Mouse (Mus musculus) heart, embryonic 15.5 days (tissue): ENCODE data around the gene 1600002K03Rik. TPM values are rescaled to one million over a fixed set of nuclear protein-coding genes. Genes with fewer than 3 reads are reported as not detected.
"Not testable (repeated sequence)": the region's sequence is repeated elsewhere in the genome, so short reads cannot be mapped to it uniquely, and the experiment has no call there.

Experiments
- ATAC-seq: fragments of 200-750 bp; cut with Nextera tagmentation; replicated peaks from 2 replicates; pipeline ENCODE4 v1.8.0; 2017; ENCODE audit warnings: low read depth, moderate TSS enrichment; ENCODE audit not compliant: insufficient number of reproducible peaks, insufficient read depth, low FRiP score
- H3K27ac ChIP-seq: fragments of 300-500 bp; sonication (generic); 2 replicates; pipeline ENCODE4 v1.5.1; 2015; ENCODE audit warnings: mild to moderate bottlenecking, inconsistent platforms
- H3K27me3 ChIP-seq: fragments of 300-500 bp; sonication (generic); 2 replicates; pipeline ENCODE4 v1.6.1; 2015; ENCODE audit warnings: inconsistent platforms
- H3K36me3 ChIP-seq: fragments of 300-500 bp; sonication (generic); 2 replicates; pipeline ENCODE4 v1.6.1; 2015; ENCODE audit warnings: mild to moderate bottlenecking, inconsistent platforms
- H3K4me1 ChIP-seq: fragments of 300-500 bp; sonication (generic); replicated peaks from 2 replicates; pipeline ENCODE4 v1.6.1; 2015; ENCODE audit warnings: inconsistent platforms
- H3K4me2 ChIP-seq: fragments of 300-500 bp; sonication (generic); 2 replicates; pipeline ENCODE4 v1.6.1; 2015; ENCODE audit warnings: inconsistent platforms, mild to moderate bottlenecking, moderate library complexity
- H3K4me3 ChIP-seq: fragments of 300-500 bp; sonication (generic); 2 replicates; pipeline ENCODE4 v1.5.1; 2015; ENCODE audit warnings: mild to moderate bottlenecking, inconsistent platforms
- H3K9ac ChIP-seq: fragments of 300-500 bp; sonication (generic); 2 replicates; pipeline ENCODE4 v1.6.1; 2015; ENCODE audit warnings: mild to moderate bottlenecking, inconsistent platforms
- H3K9me3 ChIP-seq: fragments of 300-500 bp; sonication (generic); replicated peaks from 2 replicates; pipeline ENCODE4 v1.6.1; 2016; ENCODE audit warnings: inconsistent platforms
- WGBS: fragments of 180-500 bp; shearing (Covaris S2); methylation state at CpG from one replicate; pipeline ENCODE4 v1.1.7; 2015; ENCODE audit warnings: mixed read lengths; 5-methylcytosine and 5-hydroxymethylcytosine counted together
- polyA plus RNA-seq: library from polyadenylated mRNA; unstranded; fragments of >200 nt; fragmentation: Nextera tagmentation; extraction: Ambion mirVana; gene quantifications from 2 replicates; pipeline ENCODE4 v1.2.1, GENCODE M21; 2015

The 1600002K03Rik gene
- polyA plus RNA-seq, 1 experiment from 2014 or later: 7.7 TPM

DNA sequence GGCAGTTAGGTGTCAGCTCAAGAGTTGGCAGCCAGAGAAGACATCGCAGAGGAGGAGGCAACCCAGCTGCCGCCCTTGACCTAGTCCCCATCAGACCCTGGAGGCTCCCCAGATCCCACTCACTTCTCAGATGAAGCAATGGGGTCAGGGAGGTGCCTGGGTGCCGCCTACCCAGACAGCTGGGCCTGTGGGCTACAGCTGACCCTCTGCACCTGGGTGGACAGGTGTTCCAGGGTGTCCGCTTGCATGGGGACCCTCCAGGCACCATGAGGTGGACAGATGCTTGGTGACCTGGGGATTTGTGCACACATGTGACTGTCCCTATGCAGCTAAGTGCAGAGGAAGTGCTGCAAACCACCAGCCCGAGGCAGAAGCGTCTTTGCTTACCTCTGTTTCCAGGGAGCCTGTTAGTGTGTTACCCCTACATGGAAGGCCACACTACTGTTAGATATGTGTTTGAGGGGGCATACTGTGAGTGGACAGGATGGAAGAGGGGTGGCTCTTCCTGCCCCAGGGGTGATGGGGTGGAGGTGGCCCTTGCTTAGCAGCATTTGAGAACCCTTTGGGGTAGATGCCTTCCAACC lies 9.9 kb upstream of the 1600002K03Rik start:
- Histone ChIP-seq H3K36me3 (no peaks in the 10 kb centered on the region), H3K4me1 (peaks cover 87% of the 10 kb centered on the region), H3K9me3 (no peaks in the 10 kb centered on the region), H3K4me3 (no peak overlapping the region), H3K9ac (no peak overlapping the region), H3K27ac (peak overlapping the region; percentile 98; the same call in 1 of the 2 replicates), H3K27me3 (no peaks in the 10 kb centered on the region), H3K4me2 (no peak overlapping the region)
- no peak for ATAC-seq
- 73% methylated on average over 6 of the region's 6 CpGs for WGBS

DNA sequence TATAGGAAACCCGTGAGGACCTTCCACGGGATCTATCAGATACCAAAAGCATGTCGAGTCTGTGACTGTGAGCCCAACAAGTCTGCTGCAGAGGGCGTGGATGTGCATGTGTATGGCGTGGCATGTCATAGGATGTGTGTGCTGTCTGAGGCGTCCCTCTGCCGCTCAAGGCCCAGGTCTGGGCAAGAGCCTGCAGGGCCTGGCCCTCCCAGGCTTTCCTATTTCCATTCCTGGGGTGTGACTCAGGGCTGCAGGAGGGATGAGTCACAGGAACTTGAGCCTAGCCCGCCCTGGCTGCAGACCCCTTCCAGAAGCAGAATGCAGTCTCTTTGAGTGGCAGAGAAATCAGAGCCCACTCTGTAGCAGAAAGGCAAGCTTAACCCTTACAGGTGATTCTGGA lies 9.0 kb upstream of the 1600002K03Rik start:
- Histone ChIP-seq H3K4me2 (peak overlapping the region; percentile 91), H3K36me3 (no peaks in the 10 kb centered on the region), H3K4me1 (peaks cover 81% of the 10 kb centered on the region), H3K27ac (peak overlapping the region; percentile 32; the same call in 1 of the 2 replicates), H3K9ac (no peak overlapping the region; the same call in 1 of the 2 replicates), H3K27me3 (no peaks in the 10 kb centered on the region), H3K9me3 (no peaks in the 10 kb centered on the region), H3K4me3 (no peak overlapping the region)
- ATAC-seq: no peak
- 40% methylated on average over 8 of the region's 8 CpGs for WGBS

DNA sequence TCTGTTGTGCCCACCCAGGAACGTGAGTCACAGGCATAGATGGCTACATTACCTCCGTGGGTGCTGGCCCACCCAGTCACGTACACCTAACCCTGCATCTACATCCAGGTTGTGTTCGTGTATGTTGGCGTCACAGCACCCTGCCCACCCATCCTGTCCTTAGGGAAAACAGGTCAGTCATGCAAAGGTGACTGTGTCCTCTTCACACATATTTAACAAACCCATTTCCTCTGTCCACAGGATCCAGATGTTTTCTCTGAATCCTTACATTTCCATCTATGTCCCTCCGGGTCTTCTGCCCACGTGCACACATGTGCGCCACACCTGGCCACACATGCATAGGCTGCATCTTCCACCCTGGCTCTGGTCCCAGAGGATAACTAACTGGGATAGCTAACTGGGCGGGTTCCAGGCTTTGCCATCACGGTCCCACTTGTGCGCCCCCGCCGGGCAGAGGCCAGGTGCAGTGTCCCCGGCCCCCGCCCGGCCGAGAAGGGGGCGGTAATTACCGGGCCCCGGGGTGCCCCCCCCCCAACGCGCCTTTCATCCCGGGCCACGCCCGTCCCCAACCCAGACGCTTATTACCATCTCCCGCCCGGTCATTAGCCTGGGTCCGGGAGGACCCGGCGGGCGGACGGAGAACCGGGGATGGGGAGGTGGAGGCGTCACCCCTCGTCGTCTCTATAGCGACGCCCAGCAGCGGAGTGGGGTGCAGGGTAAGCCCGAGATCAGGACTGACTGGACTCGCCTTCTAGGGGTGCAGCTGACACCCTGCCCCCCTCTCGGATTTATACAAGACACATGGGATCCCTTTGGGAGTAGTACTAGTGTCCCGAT lies 8.4 kb upstream of the 1600002K03Rik start:
- Histone ChIP-seq H3K27me3 (no peaks in the 10 kb centered on the region), H3K9ac (peak overlapping the region; percentile 57), H3K36me3 (no peaks in the 10 kb centered on the region), H3K4me1 (peaks cover 81% of the 10 kb centered on the region), H3K4me3 (peak overlapping the region; percentile 50), H3K9me3 (no peaks in the 10 kb centered on the region), H3K27ac (peak overlapping the region; percentile 73), H3K4me2 (peak overlapping the region; percentile 91)
- ATAC-seq: no peak
- 8% methylated on average over 44 of the region's 44 CpGs for WGBS

DNA sequence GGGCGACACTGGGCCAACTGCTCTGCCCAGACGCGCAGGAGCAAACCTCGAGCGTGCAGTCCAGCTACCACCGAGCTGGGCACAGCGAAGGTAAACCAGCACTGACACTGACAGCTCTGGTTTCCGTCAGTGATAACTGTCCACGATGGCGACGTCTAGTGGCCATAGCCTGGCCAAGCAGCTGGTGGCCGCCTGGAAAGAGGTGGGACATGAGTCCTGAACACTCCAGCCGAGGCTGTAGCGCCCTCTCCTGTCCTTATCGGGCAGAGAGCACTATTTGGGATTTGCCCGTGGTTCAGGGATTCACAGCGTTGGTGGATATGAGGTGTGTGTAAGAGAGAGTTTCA lies 7.8 kb upstream of the 1600002K03Rik start:
- Histone ChIP-seq H3K4me1 (peaks cover 83% of the 10 kb centered on the region), H3K4me2 (peak overlapping the region; percentile 91), H3K27ac (peak overlapping the region; percentile 99), H3K9me3 (no peaks in the 10 kb centered on the region), H3K4me3 (peak overlapping the region; percentile 50), H3K36me3 (peaks cover 3% of the 10 kb centered on the region), H3K27me3 (no peaks in the 10 kb centered on the region), H3K9ac (peak overlapping the region; percentile 57)
- WGBS: under 1% methylated on average over 17 of the region's 17 CpGs
- peak; percentile 25 for ATAC-seq

DNA sequence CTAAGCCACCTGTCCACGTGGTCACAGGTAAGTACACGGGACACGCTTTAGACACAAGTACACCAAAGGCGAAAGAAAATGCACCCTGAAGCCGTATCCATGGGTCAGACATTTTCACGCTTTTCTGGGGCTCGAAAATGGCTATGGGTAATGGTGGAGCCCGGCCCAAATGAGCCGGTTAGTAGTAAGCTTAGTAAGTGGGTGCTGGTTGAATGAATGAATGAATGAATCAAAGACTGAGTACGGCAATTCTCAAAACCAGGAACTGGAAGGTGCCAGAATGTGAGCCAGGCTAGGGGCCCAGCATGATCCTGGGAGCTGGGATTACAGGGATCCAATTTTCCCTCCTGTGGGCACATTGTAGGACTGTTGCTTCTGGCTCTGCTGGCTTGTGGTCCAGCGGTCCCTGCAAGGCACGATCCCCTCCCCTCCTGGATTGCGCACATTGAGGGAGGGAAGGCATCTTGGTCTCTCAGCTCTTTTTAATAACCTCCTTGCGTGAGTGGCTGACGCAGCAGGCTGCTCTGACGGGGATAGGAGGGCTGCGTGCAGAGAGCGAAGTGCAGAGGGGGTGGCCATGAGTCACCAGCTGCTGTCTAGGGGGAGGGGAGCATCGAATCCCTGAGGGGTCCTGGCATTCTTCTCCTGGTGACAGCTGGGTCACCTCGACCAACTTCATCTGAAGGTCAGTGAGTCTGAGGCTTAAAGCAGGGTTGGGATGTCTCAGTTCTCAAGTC lies 7.2 kb upstream of the 1600002K03Rik start, which contains the start of gene Cirbp:
Cirbp (plus strand) TSS at position 594 of the 737 bp plus-strand sequence.
- H3K36me3 ChIP-seq: peaks cover 9% of the 10 kb centered on the region
- H3K27me3 ChIP-seq: no peaks in the 10 kb centered on the region
- H3K4me1 ChIP-seq: peaks cover 79% of the 10 kb centered on the region
- H3K4me3 ChIP-seq: peak within 1 kb of the TSS; percentile 50
- ATAC-seq: no peak
- WGBS: 14% methylated on average over 20 of the region's 20 CpGs
- peak within 1 kb of the TSS; percentile 91 for H3K4me2 ChIP-seq
- H3K9me3 ChIP-seq: no peaks in the 10 kb centered on the region
- peak within 1 kb of the TSS; percentile 57 for H3K9ac ChIP-seq
- H3K27ac ChIP-seq: peak within 1 kb of the TSS; percentile 99

DNA sequence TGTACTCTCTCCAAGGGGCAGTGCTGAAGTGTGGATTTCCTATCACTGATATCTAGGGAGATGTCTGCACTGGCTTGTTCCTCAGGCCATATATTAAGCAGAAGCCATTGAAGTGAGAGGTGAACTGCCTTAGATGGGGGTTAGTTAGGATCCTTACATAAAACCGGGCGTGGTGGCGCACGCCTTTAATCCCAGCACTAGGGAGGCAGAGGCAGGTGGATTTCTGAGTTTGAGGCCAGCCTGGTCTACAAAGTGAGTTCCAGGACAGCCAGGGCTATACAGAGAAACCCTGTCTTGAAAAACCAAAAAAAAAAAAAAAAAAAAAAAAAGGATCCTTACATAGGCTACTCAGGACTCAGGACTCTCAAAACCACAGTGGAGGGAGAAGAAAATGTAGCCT lies 6.6 kb upstream of the 1600002K03Rik start:
- Histone ChIP-seq H3K9ac (peak overlapping the region; percentile 40; the same call in 1 of the 2 replicates), H3K36me3 (peaks cover 14% of the 10 kb centered on the region), H3K4me2 (peak overlapping the region; percentile 91), H3K27ac (peak overlapping the region; percentile 99), H3K4me1 (peaks cover 73% of the 10 kb centered on the region)
- not testable (repeated sequence) for H3K9me3 ChIP-seq, H3K4me3 ChIP-seq, H3K27me3 ChIP-seq, ATAC-seq
- WGBS: 77% methylated on average over 4 of the region's 4 CpGs

DNA sequence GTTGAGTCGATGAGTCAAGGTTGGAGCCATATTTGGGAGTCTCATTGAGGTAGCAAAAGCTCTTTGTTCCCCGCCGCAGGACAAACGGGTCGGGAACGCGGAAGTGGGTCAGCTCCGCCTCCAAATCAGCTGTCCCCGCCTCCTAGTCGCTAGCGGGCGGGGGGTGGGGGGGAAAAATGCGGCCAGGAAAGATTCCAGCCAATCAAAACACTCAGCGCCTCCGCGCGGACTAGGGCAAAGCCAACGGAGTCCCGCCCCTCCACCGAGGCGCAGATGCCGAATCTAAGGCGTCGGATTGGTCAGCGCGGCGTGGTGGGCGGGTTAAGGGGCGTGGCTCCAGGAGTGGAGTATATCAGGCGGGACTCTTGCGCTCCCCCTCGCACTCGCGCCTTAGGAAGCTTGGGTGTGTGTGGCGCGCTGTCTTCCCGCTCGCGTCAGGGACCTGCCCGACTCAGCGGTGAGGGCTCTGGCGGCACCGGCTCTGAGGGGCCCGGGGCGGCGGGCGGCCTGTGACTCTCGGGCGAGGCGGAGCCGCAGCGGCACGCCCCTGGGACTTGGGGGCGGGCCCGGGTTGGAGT lies 5.2 kb upstream of the 1600002K03Rik start:
- peak; percentile 92 for ATAC-seq
- no peaks in the 10 kb centered on the region for H3K9me3 ChIP-seq
- H3K4me1 ChIP-seq: peaks cover 70% of the 10 kb centered on the region
- H3K4me3 ChIP-seq: peak overlapping the region; percentile 92
- peak overlapping the region; percentile 99 for H3K27ac ChIP-seq
- WGBS: under 1% methylated on average over 55 of the region's 55 CpGs
- H3K4me2 ChIP-seq: peak overlapping the region; percentile 69
- peaks cover 25% of the 10 kb centered on the region for H3K36me3 ChIP-seq
- H3K9ac ChIP-seq: peak overlapping the region; percentile 98
- no peaks in the 10 kb centered on the region for H3K27me3 ChIP-seq

DNA sequence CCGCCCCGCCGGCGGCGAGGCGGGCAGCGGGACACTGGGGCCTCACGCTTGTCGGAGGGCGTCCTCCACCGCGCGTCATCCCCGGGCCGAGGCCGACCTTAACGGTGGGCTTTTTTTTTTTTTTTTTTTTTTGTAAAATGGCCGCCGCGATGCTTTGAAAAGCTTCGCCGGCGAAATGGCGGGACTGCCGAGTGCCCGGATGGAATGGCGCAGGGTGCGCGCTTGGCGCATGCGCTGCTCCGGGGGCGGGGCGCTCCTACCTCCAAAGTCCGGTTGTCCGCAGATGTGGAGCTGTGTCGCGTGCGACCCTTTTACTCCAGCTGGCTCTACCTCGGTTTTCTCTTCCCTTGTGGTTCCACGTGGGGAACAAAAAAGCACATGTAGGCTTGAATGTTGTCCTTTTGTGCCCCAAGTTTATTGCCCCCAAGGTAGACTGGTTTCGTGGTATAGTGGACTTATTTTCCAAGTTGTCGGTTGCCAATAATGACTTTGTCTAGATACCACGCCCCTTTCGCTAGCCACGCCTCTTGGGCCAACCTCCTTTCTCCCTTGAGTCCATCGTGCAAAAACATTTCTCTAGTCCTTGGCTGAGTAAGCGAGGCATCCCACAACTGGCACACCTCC lies 4.6 kb upstream of the 1600002K03Rik start:
- H3K27me3 ChIP-seq: no peaks in the 10 kb centered on the region
- H3K9ac ChIP-seq: peak overlapping the region; percentile 98
- H3K4me1 ChIP-seq: peaks cover 65% of the 10 kb centered on the region
- peaks cover 25% of the 10 kb centered on the region for H3K36me3 ChIP-seq
- peak overlapping the region; percentile 92 for H3K4me3 ChIP-seq
- peak overlapping the region; percentile 99 for H3K27ac ChIP-seq
- no peaks in the 10 kb centered on the region for H3K9me3 ChIP-seq
- H3K4me2 ChIP-seq: peak overlapping the region; percentile 69
- peak; percentile 57 for ATAC-seq
- WGBS: under 1% methylated on average over 45 of the region's 48 CpGs

DNA sequence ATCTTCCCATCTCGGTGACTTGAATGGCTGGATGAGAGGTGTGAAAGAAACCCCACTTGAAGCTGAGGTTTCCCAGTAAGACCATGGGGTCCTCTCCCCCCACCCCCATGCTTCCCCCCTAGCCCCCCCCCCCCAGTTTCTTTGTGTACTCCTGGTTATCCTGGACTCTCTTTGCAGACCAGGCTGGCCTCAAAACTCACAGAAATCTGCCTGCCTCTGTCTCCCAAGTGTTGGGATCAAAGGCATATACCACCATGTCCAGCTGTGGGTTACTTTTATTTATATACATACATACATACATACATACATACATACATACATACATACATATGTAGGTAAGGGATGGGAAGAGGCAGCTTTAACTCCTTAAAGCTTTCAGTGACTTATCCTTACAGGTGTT lies 3.7 kb upstream of the 1600002K03Rik start:
- Histone ChIP-seq H3K4me1 (peaks cover 61% of the 10 kb centered on the region), H3K27ac (peak overlapping the region; percentile 99), H3K27me3 (no peaks in the 10 kb centered on the region), H3K9me3 (no peaks in the 10 kb centered on the region), H3K9ac (peak overlapping the region; percentile 98), H3K4me2 (peak overlapping the region; percentile 69), H3K4me3 (peak overlapping the region; percentile 92), H3K36me3 (peaks cover 25% of the 10 kb centered on the region)
- 70% methylated on average over 1 of the region's 1 CpGs for WGBS
- no peak for ATAC-seq

DNA sequence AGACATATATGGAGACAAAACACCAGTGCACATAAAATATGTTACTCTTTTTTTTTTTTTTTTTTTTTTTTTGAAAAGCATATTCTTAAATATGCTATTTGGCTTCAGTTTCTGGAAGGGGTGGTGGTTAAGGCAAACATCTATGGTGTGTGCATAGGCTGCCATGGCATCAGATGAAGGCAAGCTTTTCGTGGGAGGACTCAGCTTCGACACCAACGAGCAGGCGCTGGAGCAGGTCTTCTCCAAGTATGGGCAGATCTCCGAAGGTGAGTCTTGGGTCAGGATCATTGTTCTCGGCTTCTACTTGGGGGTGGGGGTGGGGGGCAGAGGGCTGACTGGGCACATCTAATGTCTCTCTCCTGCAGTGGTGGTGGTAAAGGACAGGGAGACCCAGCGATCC lies 3.1 kb upstream of the 1600002K03Rik start:
- H3K4me1 ChIP-seq: peaks cover 55% of the 10 kb centered on the region
- H3K4me2 ChIP-seq: no peak overlapping the region

More for the DNA sequence above, 3.1 kb upstream of the 1600002K03Rik start:
- Histone ChIP-seq H3K9me3 (no peaks in the 10 kb centered on the region), H3K27ac (no peak overlapping the region), H3K4me3 (no peak overlapping the region), H3K9ac (no peak overlapping the region; the same call in 1 of the 2 replicates), H3K27me3 (no peaks in the 10 kb centered on the region), H3K36me3 (peaks cover 25% of the 10 kb centered on the region)
- 88% methylated on average over 7 of the region's 7 CpGs for WGBS
- no peak for ATAC-seq
